Mouse (Mus musculus) heart, adult 18-20 months (tissue): ENCODE data around the gene Slc35a5. TPM values are rescaled to one million over a fixed set of nuclear protein-coding genes. Genes with fewer than 3 reads are reported as not detected.

Experiments
- DNase-seq, 2 experiments: peaks; one replicate each; pipeline ENCODE4 v3.0.0; 2021 to 2022; ENCODE audit warnings: mixed read lengths in 1 of 2
- total RNA-seq, 2 experiments: library from RNA; stranded (reverse); gene quantifications; 2 replicates each; pipeline ENCODE4 v1.2.3; 2021

Gene Slc35a5
- total RNA-seq, 2 experiments from 2014 or later: 10.8 to 11.9 TPM

DNA sequence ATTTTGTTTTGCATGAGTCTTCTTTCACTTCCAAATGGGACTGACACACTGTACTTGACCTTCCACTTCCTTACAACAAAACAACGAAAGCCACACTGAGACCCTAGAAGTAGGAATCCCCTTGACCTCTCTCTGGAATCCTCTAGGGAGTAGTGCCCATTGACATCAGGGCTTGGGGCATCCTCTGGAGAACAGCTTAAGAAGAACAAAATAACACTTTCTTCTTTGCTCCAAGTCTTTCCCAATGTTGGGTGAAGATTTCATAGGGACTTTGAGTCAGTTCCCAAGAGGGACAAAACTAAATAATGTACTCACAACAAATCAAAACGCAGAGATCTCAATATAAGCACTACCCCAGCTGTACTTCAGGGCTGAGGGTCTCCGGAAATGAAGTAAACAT is 39.7 kb downstream of the Slc35a5 start:
- no peak for DNase-seq

DNA sequence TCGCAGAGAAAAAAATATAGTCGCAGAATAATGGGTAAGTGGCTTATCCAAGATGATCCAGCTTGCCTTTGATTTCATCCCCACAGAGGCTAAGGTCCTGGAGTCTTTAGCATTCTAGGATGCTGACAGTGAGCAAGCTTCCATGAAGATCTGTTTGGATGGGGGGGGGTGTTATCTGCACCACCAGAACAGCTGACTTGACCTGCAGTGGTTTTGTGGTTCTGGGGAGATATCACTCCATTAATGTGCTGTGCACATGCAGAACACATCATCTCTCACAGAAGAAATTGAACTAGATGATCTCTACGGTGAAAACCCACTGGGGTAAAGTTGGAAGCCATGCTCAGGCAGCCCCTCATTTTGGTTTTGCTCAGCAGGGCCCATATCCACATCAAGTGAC is 41.3 kb downstream of the Slc35a5 start:
- DNase-seq: no peak

DNA sequence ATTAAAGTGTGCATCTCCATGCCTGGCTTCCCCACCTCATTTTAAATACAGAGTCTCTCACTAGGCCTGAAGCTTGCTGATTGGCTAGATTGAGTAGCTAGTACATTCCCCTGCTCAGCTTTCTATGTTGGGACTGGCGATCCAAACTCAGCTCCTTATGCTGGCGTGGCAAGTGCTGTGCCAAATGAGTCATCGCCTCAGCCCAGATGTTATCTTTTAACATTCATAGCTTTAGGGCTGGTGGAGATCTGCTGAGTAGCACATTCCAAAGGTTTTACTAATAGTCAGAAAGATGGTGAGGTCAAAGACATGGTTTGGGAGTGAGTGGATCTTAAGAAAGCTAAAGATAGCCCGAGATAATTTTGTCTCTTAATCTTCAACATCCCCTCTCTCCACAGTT is 48.0 kb downstream of the Slc35a5 start:
- DNase-seq: peak; percentile 65 to 82

DNA sequence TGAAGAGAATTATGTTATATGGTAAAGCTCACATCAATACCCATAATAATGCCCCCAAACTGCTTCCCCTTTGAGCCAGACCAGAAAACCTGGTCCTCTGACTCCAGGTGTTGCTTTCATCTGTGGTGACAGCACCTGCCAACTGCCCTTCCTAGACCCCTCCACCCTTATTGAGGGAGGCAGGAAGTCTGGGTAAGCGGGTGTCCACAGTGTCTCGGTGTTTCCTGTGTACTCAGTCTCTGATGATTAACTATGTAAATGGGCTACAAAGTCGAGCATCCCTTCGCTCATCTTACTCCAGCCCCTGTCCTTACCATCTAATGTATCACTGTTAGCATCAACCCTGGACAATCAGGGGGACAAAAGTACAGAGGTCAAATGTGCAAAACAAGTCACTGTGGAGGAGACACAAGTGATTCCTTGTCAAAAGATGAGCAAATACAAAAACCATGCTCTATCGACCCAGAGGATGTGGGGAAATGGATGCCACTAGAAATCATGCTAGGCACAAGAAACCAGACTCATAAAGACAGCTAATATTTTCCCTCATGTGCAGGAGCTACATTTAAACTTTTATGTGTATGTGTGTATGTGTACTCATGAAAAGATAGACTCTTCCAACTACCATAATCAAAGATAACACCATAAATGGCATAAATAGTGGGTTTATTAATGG is 50.2 kb downstream of the Slc35a5 start:
- DNase-seq: no peak

DNA sequence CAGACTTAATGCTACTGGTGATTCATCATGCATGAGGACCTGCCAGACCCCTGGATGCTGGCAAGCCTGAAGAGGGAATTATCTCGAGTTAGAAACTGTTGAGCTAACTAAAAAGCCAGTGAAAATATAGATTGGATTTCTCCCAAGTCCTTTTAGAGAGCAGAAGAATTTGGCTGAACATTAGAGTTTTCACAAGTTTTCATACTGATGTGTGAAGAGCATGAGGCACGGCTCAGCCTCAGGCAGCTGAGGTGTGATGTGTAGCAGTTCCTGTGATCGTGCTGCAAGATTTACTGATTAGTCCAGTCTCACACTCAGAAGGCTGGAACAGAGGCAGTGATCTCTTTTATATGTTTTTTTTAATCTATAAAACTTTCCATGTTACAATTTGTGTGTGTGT is 53.5 kb downstream of the Slc35a5 start:
- no peak for DNase-seq

DNA sequence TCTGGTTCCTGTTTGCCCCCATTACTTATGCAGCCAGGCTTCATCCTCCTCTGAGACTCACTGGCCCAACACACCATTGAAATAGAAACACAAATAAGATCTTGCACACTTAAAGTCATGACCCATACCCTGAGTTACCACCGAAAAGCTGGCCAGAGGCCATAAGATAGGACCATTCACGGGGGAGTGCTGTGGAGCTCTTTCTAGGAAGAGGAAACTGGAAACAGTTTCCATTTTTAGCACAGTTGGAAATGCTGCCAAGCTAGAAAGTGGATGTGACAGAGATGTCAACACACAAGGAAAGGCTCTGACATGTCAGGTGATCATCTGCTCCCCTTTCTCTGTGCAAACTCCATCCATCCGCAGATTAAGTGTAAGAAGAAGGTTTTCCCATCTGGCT is 57.6 kb downstream of the Slc35a5 start:
- peak; percentile 73 to 74 for DNase-seq

DNA sequence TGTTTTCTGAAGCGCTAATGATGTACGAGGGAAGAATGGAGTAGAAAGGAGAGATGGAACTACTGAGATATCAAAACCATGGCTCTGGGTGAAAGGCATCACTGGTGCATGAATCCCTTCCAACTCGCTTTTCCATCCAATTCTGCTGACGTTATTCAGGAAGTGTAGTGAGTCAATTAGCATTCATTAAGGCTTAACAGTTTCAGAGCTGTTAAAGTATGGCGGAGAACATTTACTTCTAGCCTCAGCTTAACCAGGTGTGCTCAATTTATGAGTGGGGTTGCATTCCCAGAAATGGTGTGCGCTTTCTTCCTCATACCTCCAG is 59.7 kb downstream of the Slc35a5 start:
- peak in 1 of 2 experiments; percentile 37 for DNase-seq

DNA sequence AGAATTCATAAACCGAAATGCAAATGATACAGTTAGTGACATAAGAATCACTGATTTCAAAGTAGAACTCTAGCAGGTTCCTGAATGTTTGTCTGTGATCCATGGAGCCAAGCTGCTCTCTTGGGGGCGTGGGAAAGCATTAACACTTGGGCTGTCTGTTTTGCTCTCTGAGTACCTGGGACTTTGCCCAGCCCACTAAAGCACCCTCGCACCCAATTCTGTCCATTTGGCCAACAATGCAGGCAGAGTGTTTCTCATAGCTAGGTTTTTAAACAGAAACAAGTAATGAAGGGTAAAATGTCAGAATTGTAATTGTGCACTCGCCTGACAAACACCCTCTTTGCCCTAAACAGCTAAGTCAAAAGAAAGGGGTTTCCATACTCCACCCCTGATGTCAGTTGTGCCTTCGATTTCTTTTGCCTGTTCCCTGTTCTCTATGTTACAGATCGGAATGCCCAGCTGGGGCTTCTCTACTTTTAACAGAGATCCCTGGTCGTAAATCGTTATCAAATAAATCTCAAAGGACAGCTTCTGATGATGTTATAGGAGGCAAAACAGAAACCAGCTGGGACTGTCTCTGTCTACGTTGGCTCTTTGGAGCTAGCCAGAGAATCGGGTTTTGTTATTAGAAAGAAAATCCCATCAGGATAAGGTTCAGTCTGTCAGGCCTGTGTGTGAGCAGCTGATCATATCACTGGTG is 60.2 kb downstream of the Slc35a5 start:
- no peak for DNase-seq

DNA sequence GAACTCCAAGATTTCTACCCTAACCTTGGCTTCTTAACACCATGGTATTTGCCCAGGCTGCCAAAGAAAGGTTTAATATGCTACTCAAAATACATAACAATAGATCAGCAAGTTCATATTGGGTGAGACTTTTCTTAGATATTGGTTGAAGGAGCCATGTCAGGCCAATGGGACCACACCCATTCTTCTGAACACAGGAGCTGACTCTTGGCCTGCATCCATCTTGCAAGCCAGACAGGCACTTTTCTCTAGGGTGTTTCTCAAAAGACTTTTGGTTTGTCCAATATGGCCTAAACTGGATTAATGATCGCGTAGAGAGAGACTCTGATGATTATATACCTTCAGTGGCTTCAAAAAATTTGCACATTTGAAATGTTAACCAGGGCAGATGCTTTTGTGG is 61.0 kb downstream of the Slc35a5 start:
- DNase-seq: peak; percentile 47 to 57

DNA sequence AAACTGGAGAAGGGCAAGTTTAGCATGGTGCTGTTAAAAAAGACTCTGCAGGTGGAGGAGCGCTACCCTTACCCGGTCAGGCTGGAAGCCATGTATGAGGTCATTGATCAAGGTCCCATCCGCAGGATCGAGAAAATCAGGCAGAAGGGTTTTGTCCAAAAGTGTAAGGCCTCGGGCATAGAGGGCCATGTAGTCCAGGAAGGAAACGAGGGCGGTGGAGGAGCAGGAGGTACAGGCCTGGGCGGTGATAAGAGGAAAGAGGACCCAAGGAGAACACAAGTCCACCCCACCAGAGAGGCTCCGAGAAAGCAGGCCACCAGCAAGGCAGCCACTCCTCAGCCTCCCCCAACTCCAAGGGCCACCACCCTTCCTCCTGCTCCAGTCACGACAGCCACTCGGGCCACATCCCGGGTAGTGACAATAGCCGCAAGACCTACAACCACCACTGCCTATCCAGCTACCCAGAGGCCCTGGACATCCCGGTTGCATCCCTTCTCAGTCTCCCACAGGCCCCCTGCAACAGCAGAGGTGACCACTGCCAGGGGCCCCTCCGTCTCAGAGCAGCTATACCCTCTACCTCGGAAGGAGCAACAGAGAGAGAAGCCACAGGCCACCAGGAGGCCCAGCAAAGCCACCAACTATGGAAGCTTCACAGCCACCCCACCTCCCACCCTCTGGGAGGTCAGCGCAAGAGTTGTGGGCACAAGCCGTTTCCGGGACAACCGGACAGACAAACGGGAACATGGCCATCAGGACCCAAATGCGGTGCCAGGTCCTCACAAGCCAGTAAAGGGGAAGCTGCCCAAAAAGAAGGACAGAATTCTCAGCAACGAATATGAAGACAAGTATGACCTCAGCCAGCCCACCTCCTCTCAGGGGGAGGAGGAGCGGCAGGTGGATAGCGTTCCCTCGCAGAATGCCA is 62.7 kb downstream of the Slc35a5 start:
- peak; percentile 27 to 49 for DNase-seq

DNA sequence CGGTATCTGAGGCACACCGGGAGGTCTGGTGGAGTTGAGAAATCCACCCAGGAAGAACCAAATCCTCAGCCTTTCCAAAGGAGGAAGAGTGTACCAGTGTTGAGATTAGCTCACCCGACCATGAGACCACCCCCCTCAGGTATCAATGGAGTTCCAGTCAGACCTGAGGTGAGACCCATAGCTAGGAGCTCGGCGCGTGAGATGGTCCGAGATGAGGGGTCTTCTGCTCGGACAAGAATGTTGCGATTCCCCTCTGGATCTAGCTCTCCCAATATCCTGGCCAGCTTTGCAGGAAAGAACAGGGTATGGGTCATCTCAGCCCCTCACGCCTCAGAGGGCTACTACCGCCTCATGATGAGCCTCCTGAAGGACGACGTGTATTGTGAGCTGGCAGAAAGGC is 63.5 kb downstream of the Slc35a5 start:
- peak in 1 of 2 experiments; percentile 40 for DNase-seq

DNA sequence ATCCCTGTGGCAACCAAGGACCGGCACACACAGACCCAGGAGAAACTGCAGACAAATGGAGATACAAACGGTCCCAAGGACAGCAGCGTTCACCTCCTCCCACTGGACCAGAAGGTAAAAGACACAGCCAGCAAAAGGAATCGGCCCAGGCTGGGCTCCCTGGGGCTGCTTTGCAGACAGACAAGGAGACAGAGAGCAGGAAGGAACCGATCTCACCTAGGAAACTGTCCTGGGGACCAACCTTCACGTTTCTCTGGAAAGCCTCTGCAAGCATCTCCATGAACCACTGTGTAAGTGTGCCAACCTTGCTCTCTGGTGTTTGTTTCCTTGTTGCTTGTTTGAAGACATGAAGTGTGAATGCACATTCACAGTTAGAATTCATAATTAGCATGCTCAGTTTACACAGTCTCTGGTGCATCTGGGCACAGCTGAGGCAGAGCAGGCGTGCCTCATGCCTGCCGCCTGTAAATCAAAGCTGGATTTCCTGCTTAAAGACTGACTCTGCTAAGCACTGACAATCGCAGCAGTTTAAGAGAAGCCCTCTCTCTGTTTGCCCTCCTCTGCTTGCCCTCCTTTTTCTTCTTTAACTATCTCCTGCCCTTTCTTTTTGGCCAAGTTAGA is 64.3 kb downstream of the Slc35a5 start:
- peak in 1 of 2 experiments; percentile 67 for DNase-seq

DNA sequence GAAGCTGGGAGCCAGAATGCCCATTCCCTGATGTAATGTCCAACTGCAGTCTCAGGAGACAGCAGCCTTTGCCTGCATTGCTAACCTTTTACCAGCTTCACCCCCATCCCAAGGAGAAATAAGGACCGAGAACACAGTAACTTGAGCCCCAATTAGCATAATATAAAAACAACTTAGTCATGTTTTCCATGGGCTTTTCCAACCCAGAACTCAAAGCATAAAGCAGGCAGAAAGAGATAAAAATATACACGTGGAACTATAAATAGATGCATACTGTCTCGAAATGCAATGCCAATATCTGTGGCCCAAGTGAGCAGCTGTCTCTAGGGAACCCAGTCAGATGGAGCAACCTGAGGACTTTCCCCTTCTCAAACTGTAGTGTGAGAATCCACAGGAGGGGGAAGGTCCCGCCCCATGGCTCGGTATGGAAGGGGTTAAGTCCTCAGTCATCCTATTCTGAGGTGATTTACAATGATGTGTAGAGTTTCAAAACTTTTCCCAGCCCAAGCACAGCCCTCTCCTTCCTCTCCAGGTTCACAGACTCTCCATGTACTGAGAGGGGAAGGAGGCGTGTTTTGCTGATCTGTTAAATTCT is 65.3 kb downstream of the Slc35a5 start, which contains the start of gene Ccdc80:
TSS of gene Ccdc80 (plus strand) at position 266 of the 595 bp plus-strand sequence.
- DNase-seq: peak; percentile 53 to 78

DNA sequence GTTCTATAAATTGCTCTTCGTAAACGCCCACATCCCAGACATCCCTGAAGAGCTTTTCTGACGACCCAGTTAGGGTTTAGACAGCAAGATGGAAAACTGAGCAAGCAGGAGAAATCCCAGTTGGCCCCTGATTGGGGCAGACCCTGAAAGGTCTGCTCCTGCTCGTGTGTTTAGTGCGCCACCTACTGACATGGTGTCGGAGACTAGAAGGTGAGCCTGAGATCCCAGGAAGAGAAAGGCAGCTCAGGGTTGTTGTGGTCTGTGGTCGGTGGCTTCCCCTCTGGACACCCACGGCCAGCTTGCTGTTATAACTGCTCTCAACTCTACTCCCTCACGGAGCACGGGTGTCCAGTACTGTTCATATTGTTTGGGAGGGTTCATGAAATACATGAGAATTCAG is 68.5 kb downstream of the Slc35a5 start:
- DNase-seq: peak; percentile 82 to 91

Other genes with a start within 250 kb of the Slc35a5 start
- gene Cd200r3, start 215.0 kb downstream of the Slc35a5 start, total RNA-seq: not detected
- gene Ccdc80, start 65.3 kb downstream of the Slc35a5 start, total RNA-seq: 10 to 100 TPM; 48.8 to 52.1 TPM
- 10 to 100 TPM; 18.8 to 19.1 TPM for gene Atg3, start 79 bp upstream of the Slc35a5 start, total RNA-seq
- gene Btla, start 65.6 kb upstream of the Slc35a5 start, total RNA-seq: 1 to 10 TPM in 1 of 2 experiments, under 1 TPM in 1; 0.99 to 4.3 TPM